Mouse (Mus musculus): ENCODE data around the gene Trim14. TPM values are rescaled to one million over a fixed set of nuclear protein-coding genes. Genes with fewer than 3 reads are reported as not detected.
"Not testable (repeated sequence)": the region's sequence is repeated elsewhere in the genome, so short reads cannot be mapped to it uniquely, and the experiment has no call there.

Trim14 gene
- 4.0 and 4.5 TPM in 2 replicates for polyA plus RNA-seq (2015; fragmentation: Nextera tagmentation; extraction: Ambion mirVana)

GRCm38 (mm10) chr4:46535840-46536361 lies at the start of gene Trim14:
Trim14 (minus strand) TSS chr4:46536141.
- under 1% methylated on average over 44 of the region's 46 CpGs for WGBS
- Histone ChIP-seq H3K36me3 (ENCODE audit: control insufficient read depth, insufficient read depth, low read length) (no peaks in the 10 kb centered on the region), H3K27me3 (ENCODE audit: control insufficient read depth, insufficient read depth, low read length) (no peaks in the 10 kb centered on the region), H3K4me3 (ENCODE audit: low read depth, low read length) (peak within 1 kb of the TSS; percentile 49), H3K9me3 (ENCODE audit: control insufficient read depth, low read length) (no peaks in the 10 kb centered on the region), H3K9ac (ENCODE audit: low read length) (peak within 1 kb of the TSS; percentile 60), H3K4me1 (replicated peaks; ENCODE audit: control insufficient read depth, insufficient read depth) (no peaks in the 10 kb centered on the region), H3K27ac (replicated peaks) (0 out of 2 replicates have a peak within 1 kb of the TSS, but pooled peaks have one; percentile 58), H3K4me2 (replicated peaks; ENCODE audit: low read depth) (peak within 1 kb of the TSS; percentile 87)
- ATAC-seq (ENCODE audit: low FRiP score, low TSS enrichment) (peak; percentile 78), DNase-seq (ENCODE audit: low spot score) (peak; percentile 73)
- peak; percentile 56 for TF ChIP-seq CTCF (IDR thresholded peaks at IDR 0.05; ENCODE audit: low read depth)
- no peak for TF ChIP-seq EP300 (optimal IDR thresholded peaks at IDR 0.05)

GRCm38 (mm10) chr4:46585041-46585810 lies 49.3 kb upstream of the Trim14 start:
- Histone ChIP-seq H3K4me3 (ENCODE audit: low read depth, low read length) (no peak overlapping the region), H3K9me3 (ENCODE audit: control insufficient read depth, low read length) (no peaks in the 10 kb centered on the region), H3K27ac (replicated peaks) (no peak overlapping the region), H3K4me2 (replicated peaks; ENCODE audit: low read depth) (no peak overlapping the region), H3K4me1 (replicated peaks; ENCODE audit: control insufficient read depth, insufficient read depth) (no peaks in the 10 kb centered on the region), H3K9ac (ENCODE audit: low read length) (no peak overlapping the region), H3K27me3 (ENCODE audit: control insufficient read depth, insufficient read depth, low read length) (no peaks in the 10 kb centered on the region), H3K36me3 (ENCODE audit: control insufficient read depth, insufficient read depth, low read length) (no peaks in the 10 kb centered on the region)
- WGBS: 70% methylated on average over 13 of the region's 13 CpGs
- TF ChIP-seq CTCF (IDR thresholded peaks at IDR 0.05; ENCODE audit: low read depth) (no peak), EP300 (optimal IDR thresholded peaks at IDR 0.05) (no peak)
- DNase-seq (ENCODE audit: low spot score): no peak
- no peak for ATAC-seq (ENCODE audit: low FRiP score, low TSS enrichment)

- not testable (repeated sequence) for H3K36me3 ChIP-seq (ENCODE audit: control insufficient read depth, insufficient read depth, low read length); ATAC-seq (ENCODE audit: low FRiP score, low TSS enrichment); H3K4me2 ChIP-seq (replicated peaks; ENCODE audit: low read depth); H3K4me1 ChIP-seq (replicated peaks; ENCODE audit: control insufficient read depth, insufficient read depth); H3K9ac ChIP-seq (ENCODE audit: low read length); H3K27me3 ChIP-seq (ENCODE audit: control insufficient read depth, insufficient read depth, low read length); H3K9me3 ChIP-seq (ENCODE audit: control insufficient read depth, low read length); DNase-seq (ENCODE audit: low spot score); H3K27ac ChIP-seq (replicated peaks); H3K4me3 ChIP-seq (ENCODE audit: low read depth, low read length)
- 27% methylated on average over 3 of the region's 3 CpGs for WGBS
These were observed 48.6 kb upstream of the Trim14 start for GRCm38 (mm10) chr4:46584536-46584935.

- not testable (repeated sequence) for H3K9ac ChIP-seq (ENCODE audit: low read length); H3K9me3 ChIP-seq (ENCODE audit: control insufficient read depth, low read length); H3K4me3 ChIP-seq (ENCODE audit: low read depth, low read length); DNase-seq (ENCODE audit: low spot score); ATAC-seq (ENCODE audit: low FRiP score, low TSS enrichment); H3K36me3 ChIP-seq (ENCODE audit: control insufficient read depth, insufficient read depth, low read length); H3K4me2 ChIP-seq (replicated peaks; ENCODE audit: low read depth); H3K27me3 ChIP-seq (ENCODE audit: control insufficient read depth, insufficient read depth, low read length); H3K4me1 ChIP-seq (replicated peaks; ENCODE audit: control insufficient read depth, insufficient read depth); H3K27ac ChIP-seq (replicated peaks)
- WGBS: 59% methylated on average over 2 of the region's 6 CpGs
These were observed 48.1 kb upstream of the Trim14 start for GRCm38 (mm10) chr4:46584084-46584483.

DNA sequence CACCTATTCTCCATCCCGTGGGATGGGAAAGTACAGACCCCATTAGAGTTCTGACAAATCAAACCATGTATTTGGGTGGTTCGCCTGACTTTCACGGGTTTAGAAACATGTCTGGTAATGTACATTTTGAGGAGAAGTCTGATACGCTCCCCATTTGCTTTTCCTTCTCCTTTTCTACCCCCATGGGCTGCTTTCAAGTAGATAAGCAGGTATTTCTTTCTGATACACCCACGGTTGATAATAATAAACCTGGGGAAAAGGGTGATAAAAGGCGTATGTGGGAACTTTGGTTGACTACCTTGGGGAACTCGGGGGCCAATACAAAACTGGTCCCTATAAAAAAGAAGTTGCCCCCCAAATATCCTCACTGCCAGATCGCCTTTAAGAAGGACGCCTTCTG lies 46.1 kb upstream of the Trim14 start:
- H3K4me1 ChIP-seq (replicated peaks; ENCODE audit: control insufficient read depth, insufficient read depth); ATAC-seq (ENCODE audit: low FRiP score, low TSS enrichment); H3K27me3 ChIP-seq (ENCODE audit: control insufficient read depth, insufficient read depth, low read length); DNase-seq (ENCODE audit: low spot score); H3K9me3 ChIP-seq (ENCODE audit: control insufficient read depth, low read length); H3K27ac ChIP-seq (replicated peaks); H3K4me2 ChIP-seq (replicated peaks; ENCODE audit: low read depth); H3K9ac ChIP-seq (ENCODE audit: low read length); H3K4me3 ChIP-seq (ENCODE audit: low read depth, low read length); H3K36me3 ChIP-seq (ENCODE audit: control insufficient read depth, insufficient read depth, low read length): not testable (repeated sequence)
- WGBS: 90% methylated on average over 9 of the region's 9 CpGs

DNA sequence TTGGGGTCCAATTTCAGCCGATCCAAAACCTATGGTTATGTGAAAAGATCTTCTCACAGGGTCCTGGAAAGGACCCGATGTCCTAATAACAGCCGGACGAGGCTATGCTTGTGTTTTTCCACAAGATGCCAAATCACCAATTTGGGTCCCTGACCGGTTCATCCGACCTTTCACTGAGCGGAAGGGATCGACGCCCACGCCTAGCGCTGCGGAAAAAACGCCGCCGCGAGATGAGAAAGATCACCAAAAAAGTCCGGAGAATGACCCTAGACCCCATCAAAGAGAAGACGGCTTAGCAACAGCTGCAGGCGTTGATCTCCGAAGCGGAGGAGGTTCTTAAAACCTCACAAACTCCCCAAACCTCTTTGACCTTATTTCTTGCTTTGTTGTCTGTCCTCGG lies 45.6 kb upstream of the Trim14 start:
- H3K9me3 ChIP-seq (ENCODE audit: control insufficient read depth, low read length); H3K4me1 ChIP-seq (replicated peaks; ENCODE audit: control insufficient read depth, insufficient read depth); H3K9ac ChIP-seq (ENCODE audit: low read length); H3K4me2 ChIP-seq (replicated peaks; ENCODE audit: low read depth); H3K36me3 ChIP-seq (ENCODE audit: control insufficient read depth, insufficient read depth, low read length); H3K27me3 ChIP-seq (ENCODE audit: control insufficient read depth, insufficient read depth, low read length); DNase-seq (ENCODE audit: low spot score); H3K27ac ChIP-seq (replicated peaks); ATAC-seq (ENCODE audit: low FRiP score, low TSS enrichment); H3K4me3 ChIP-seq (ENCODE audit: low read depth, low read length): not testable (repeated sequence)
- 95% methylated on average over 22 of the region's 22 CpGs for WGBS

DNA sequence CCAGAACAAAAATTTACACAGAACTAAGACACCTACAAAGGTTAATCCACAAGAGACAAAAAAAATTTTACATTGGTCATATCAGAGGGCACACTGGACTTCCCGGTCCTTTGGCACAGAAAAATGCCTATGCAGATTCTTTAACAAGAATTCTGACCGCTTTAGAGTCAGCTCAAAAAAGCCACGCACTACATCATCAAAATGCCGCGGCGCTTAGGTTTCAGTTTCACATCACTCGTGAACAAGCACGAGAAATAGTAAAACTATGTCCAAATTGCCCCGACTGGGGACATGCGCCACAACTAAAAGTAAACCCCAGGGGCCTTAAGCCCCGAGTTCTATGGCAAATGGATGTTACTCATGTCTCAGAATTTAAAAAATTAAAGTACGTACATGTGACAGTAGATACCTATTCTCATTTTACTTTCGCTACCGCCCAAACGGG lies 44.9 kb upstream of the Trim14 start:
- not testable (repeated sequence) for H3K9me3 ChIP-seq (ENCODE audit: control insufficient read depth, low read length); H3K9ac ChIP-seq (ENCODE audit: low read length); H3K4me1 ChIP-seq (replicated peaks; ENCODE audit: control insufficient read depth, insufficient read depth); H3K4me3 ChIP-seq (ENCODE audit: low read depth, low read length); H3K27me3 ChIP-seq (ENCODE audit: control insufficient read depth, insufficient read depth, low read length); H3K4me2 ChIP-seq (replicated peaks; ENCODE audit: low read depth); ATAC-seq (ENCODE audit: low FRiP score, low TSS enrichment); DNase-seq (ENCODE audit: low spot score); H3K27ac ChIP-seq (replicated peaks); H3K36me3 ChIP-seq (ENCODE audit: control insufficient read depth, insufficient read depth, low read length)
- 92% methylated on average over 15 of the region's 15 CpGs for WGBS

- H3K27me3 ChIP-seq (ENCODE audit: control insufficient read depth, insufficient read depth, low read length); H3K9me3 ChIP-seq (ENCODE audit: control insufficient read depth, low read length); H3K36me3 ChIP-seq (ENCODE audit: control insufficient read depth, insufficient read depth, low read length); H3K4me2 ChIP-seq (replicated peaks; ENCODE audit: low read depth); DNase-seq (ENCODE audit: low spot score); H3K27ac ChIP-seq (replicated peaks); H3K9ac ChIP-seq (ENCODE audit: low read length); ATAC-seq (ENCODE audit: low FRiP score, low TSS enrichment); H3K4me3 ChIP-seq (ENCODE audit: low read depth, low read length); H3K4me1 ChIP-seq (replicated peaks; ENCODE audit: control insufficient read depth, insufficient read depth): not testable (repeated sequence)
- 96% methylated on average over 8 of the region's 8 CpGs for WGBS
These were observed 42.9 kb upstream of the Trim14 start for GRCm38 (mm10) chr4:46578796-46579346.
